Mouse (Mus musculus): ENCODE data around the gene Pgd.

DNA sequence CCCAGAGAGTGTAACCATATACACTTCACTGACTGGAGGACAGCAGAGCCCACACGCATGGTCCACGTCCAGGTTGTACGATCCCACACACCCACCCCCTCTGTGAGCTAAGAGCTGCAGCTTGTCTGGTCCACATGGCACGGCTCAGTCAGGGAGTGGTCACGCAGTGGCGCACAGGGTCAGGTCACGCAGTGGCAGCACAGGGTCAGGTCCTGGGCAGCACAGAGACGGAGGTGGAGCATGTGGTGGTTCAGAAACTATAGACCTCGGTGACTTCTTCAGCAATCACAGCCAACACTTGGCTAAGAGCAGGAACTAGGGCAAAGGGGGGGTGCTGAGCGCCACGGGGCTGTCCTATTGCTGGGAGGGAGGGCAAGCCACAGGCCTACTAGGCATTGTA lies 16.3 kb downstream of the Pgd start:
- TF ChIP-seq CTCF (IDR thresholded peaks at IDR 0.05; ENCODE audit: control insufficient read depth, insufficient read depth, insufficient read length) (no peak), MYOG (IDR thresholded peaks at IDR 0.05; ENCODE audit: control insufficient read depth, extremely low read depth, insufficient read length) (no peak), FOSL1 (IDR thresholded peaks at IDR 0.05; ENCODE audit: insufficient read depth, low read length, poor library complexity, severe bottlenecking) (no peak), MAX (IDR thresholded peaks at IDR 0.05) (no peak), MYOD1 (IDR thresholded peaks at IDR 0.05; ENCODE audit: control insufficient read depth, insufficient read length, low read depth) (no peak), USF1 (IDR thresholded peaks at IDR 0.05; ENCODE audit: low read depth) (no peak), CEBPB (IDR thresholded peaks at IDR 0.05; ENCODE audit: low read depth) (no peak)

Measured in C2C12 (cell line).